Mouse (Mus musculus) adrenal gland, postnatal 10 days (tissue): ENCODE results near the gene Epn3. TPM values are rescaled to one million over a fixed set of nuclear protein-coding genes. Genes with fewer than 3 reads are reported as not detected.

Experiments
- total RNA-seq, 2 experiments: library from RNA; stranded (reverse); gene quantifications; 2 replicates each; pipeline ENCODE4 v1.2.3; 2021

Gene Epn3
- total RNA-seq, 2 experiments from 2014 or later = 7.0 to 10.2 TPM

Other genes with a start within 250 kb of the Epn3 start
- not detected for gene Gm21885, start 218.1 kb downstream of the Epn3 start, total RNA-seq
- 10 to 100 TPM; 48.8 to 77.4 TPM for gene Luc7l3, start 178.0 kb downstream of the Epn3 start, total RNA-seq
- gene Ankrd40, start 172.0 kb downstream of the Epn3 start, total RNA-seq = 100 to 1,000 TPM; 110 to 130 TPM
- 1 to 10 TPM; 6.4 to 8.3 TPM for gene Abcc3, start 107.0 kb downstream of the Epn3 start, total RNA-seq
- 1 to 10 TPM; 2.1 to 2.8 TPM for gene Cacna1g, start 25.8 kb downstream of the Epn3 start, total RNA-seq
- gene Spata20, start 13.8 kb downstream of the Epn3 start, total RNA-seq = not detected
- 1 to 10 TPM; 3.3 to 4.8 TPM for gene Mycbpap, start 21.8 kb upstream of the Epn3 start, total RNA-seq
- 10 to 100 TPM in 1 of 2 experiments, 1 to 10 TPM in 1; 8.3 to 10.1 TPM for gene Rsad1, start 49.3 kb upstream of the Epn3 start, total RNA-seq
- gene Chad, start 65.1 kb upstream of the Epn3 start, total RNA-seq = 1 to 10 TPM in 1 of 2 experiments, under 1 TPM in 1; 0.39 to 2.9 TPM
- gene Acsf2, start 101.9 kb upstream of the Epn3 start, total RNA-seq = 10 to 100 TPM; 55.9 to 57.7 TPM
- 100 to 1,000 TPM; 101 to 119 TPM for gene Lrrc59, start 129.8 kb upstream of the Epn3 start, total RNA-seq
- gene Mrpl27, start 153.8 kb upstream of the Epn3 start, total RNA-seq = 10 to 100 TPM; 92.1 to 96.4 TPM
- gene Eme1, start 154.0 kb upstream of the Epn3 start, total RNA-seq = 1 to 10 TPM; 2.0 to 3.6 TPM
- 10 to 100 TPM; 19.8 to 26.5 TPM for gene Xylt2, start 177.5 kb upstream of the Epn3 start, total RNA-seq
- not detected for gene Gm11541, start 204.5 kb upstream of the Epn3 start, total RNA-seq
- under 1 TPM; 0.36 to 0.48 TPM for gene Cdc34b, start 241.8 kb upstream of the Epn3 start, total RNA-seq